Comparison of ENCODE assay signal across 9 mouse cellular contexts in genomic region chr5:47240586-47240985, GRCm38 (mm10).
DNase-seq lines count a peak whose midpoint lies in the region; ATAC-seq and TF ChIP-seq lines count a peak whose summit lies in the region.
"Had no signal": no experiment of that assay in that cellular context is flagged by ENCODE, and none has a peak within 500 bp of the region (broad histone marks: within the 10 kb centered on the region; RNA-seq: fewer than 3 reads in every experiment).

No protein-coding gene starts in this region.

- H3K27ac ChIP-seq in forebrain, embryonic 14.5 days (ENCODE audit: low read depth, low read length), result no peak overlapping the region
- no peak overlapping the region for H3K27ac ChIP-seq in forebrain, embryonic 13.5 days
- no peak overlapping the region for H3K27ac ChIP-seq in lung, postnatal 0 days (ENCODE audit: low read length)
- peak overlapping the region; percentile 43 for H3K27ac ChIP-seq in heart, embryonic 12.5 days (ENCODE audit: poor library complexity, severe bottlenecking)
- H3K27ac ChIP-seq: hindbrain, embryonic 15.5 days had no signal

- no peak overlapping the region for H3K4me3 ChIP-seq in forebrain, embryonic 14.5 days (ENCODE audit: low read depth, low read length)
- no peak overlapping the region for H3K4me3 ChIP-seq in forebrain, embryonic 13.5 days
- H3K4me3 ChIP-seq in lung, postnatal 0 days (ENCODE audit: low read depth, low read length), result no peak overlapping the region
- no peak overlapping the region for H3K4me3 ChIP-seq in heart, embryonic 12.5 days
- H3K4me3 ChIP-seq: hindbrain, embryonic 15.5 days had no signal

- no peaks in the 10 kb centered on the region for H3K27me3 ChIP-seq in forebrain, embryonic 14.5 days (replicated peaks; ENCODE audit: control insufficient read depth, insufficient read depth, low read length)
- H3K27me3 ChIP-seq in forebrain, embryonic 13.5 days, result no peaks in the 10 kb centered on the region
- no peaks in the 10 kb centered on the region for H3K27me3 ChIP-seq in lung, postnatal 0 days (replicated peaks; ENCODE audit: insufficient read depth, low read length)
- H3K27me3 ChIP-seq in heart, embryonic 12.5 days (replicated peaks), result no peaks in the 10 kb centered on the region
- H3K27me3 ChIP-seq: hindbrain, embryonic 15.5 days had no signal

- no peak for TF ChIP-seq CTCF in lung, postnatal 0 days (IDR thresholded peaks at IDR 0.05)

- no peak overlapping the region for H3K9ac ChIP-seq in forebrain, embryonic 14.5 days (ENCODE audit: low read length)
- no peak overlapping the region for H3K9ac ChIP-seq in forebrain, embryonic 13.5 days
- H3K9ac ChIP-seq in lung, postnatal 0 days (replicated peaks; ENCODE audit: low read depth), result no peak overlapping the region
- H3K9ac ChIP-seq in heart, embryonic 12.5 days, result no peak overlapping the region
- H3K9ac ChIP-seq: hindbrain, embryonic 15.5 days had no signal

- TF ChIP-seq EP300 in lung, postnatal 0 days (IDR thresholded peaks at IDR 0.05), result no peak

- no peak for ATAC-seq in forebrain, embryonic 14.5 days
- ATAC-seq in forebrain, embryonic 13.5 days, result no peak
- ATAC-seq in lung, postnatal 0 days, result no peak
- peak; percentile 51; the same call in 1 of the 2 replicates for ATAC-seq in heart, embryonic 12.5 days (ENCODE audit: insufficient number of reproducible peaks, low FRiP score)
- no peak for ATAC-seq in erythroid progenitor cell, adult 5-6 weeks (replicated peaks; ENCODE audit: low FRiP score, poor library complexity, severe bottlenecking)
- no peak for ATAC-seq in erythroblast, adult 5-6 weeks (replicated peaks; ENCODE audit: low FRiP score, poor library complexity, severe bottlenecking)

- 78% methylated on average over 7 of the region's 7 CpGs for WGBS in forebrain, embryonic 14.5 days
- 82% methylated on average over 7 of the region's 7 CpGs for WGBS in forebrain, embryonic 13.5 days
- WGBS in lung, postnatal 0 days, result 37% methylated on average over 7 of the region's 7 CpGs
- 42% methylated on average over 7 of the region's 7 CpGs for WGBS in heart, embryonic 12.5 days

- DNase-seq in forebrain, embryonic 14.5 days (ENCODE audit: low spot score), result peak; percentile 9
- DNase-seq in lung, postnatal 0 days (ENCODE audit: low spot score), result peak; percentile 13
- DNase-seq in lung, adult 18-20 months, result no peak
- peak; percentile 25 for DNase-seq in kidney, postnatal 10 days

- H3K9me3 ChIP-seq in forebrain, embryonic 14.5 days (replicated peaks; ENCODE audit: control insufficient read depth, low read length), result no peaks in the 10 kb centered on the region
- H3K9me3 ChIP-seq in forebrain, embryonic 13.5 days (replicated peaks), result no peaks in the 10 kb centered on the region
- H3K9me3 ChIP-seq in lung, postnatal 0 days (ENCODE audit: low read length), result no peaks in the 10 kb centered on the region
- H3K9me3 ChIP-seq in heart, embryonic 12.5 days (replicated peaks), result no peaks in the 10 kb centered on the region; the same call in 1 of the 2 replicates
- H3K9me3 ChIP-seq: hindbrain, embryonic 15.5 days had no signal

- H3K36me3 ChIP-seq in forebrain, embryonic 14.5 days (ENCODE audit: control insufficient read depth, insufficient read depth, low read length), result no peaks in the 10 kb centered on the region
- H3K36me3 ChIP-seq in forebrain, embryonic 13.5 days (ENCODE audit: poor library complexity, severe bottlenecking), result no peaks in the 10 kb centered on the region
- no peaks in the 10 kb centered on the region for H3K36me3 ChIP-seq in lung, postnatal 0 days (ENCODE audit: insufficient read depth, low read length)
- H3K36me3 ChIP-seq in heart, embryonic 12.5 days, result no peaks in the 10 kb centered on the region
- H3K36me3 ChIP-seq: hindbrain, embryonic 15.5 days had no signal

- H3K4me1 ChIP-seq in forebrain, embryonic 14.5 days (ENCODE audit: control insufficient read depth, insufficient read depth, low read length), result no peaks in the 10 kb centered on the region
- no peaks in the 10 kb centered on the region for H3K4me1 ChIP-seq in forebrain, embryonic 13.5 days
- no peaks in the 10 kb centered on the region for H3K4me1 ChIP-seq in lung, postnatal 0 days (ENCODE audit: insufficient read depth, low read depth, low read length)
- 0 out of 2 replicates have a peak, but pooled peaks cover 4% of the 10 kb centered on the region for H3K4me1 ChIP-seq in heart, embryonic 12.5 days (replicated peaks)
- H3K4me1 ChIP-seq: hindbrain, embryonic 15.5 days had no signal

- H3K4me2 ChIP-seq in forebrain, embryonic 14.5 days (ENCODE audit: low read length), result no peak overlapping the region
- H3K4me2 ChIP-seq in forebrain, embryonic 13.5 days, result no peak overlapping the region
- no peak overlapping the region for H3K4me2 ChIP-seq in lung, postnatal 0 days (replicated peaks; ENCODE audit: low read depth, low read length)
- no peak overlapping the region for H3K4me2 ChIP-seq in heart, embryonic 12.5 days
- H3K4me2 ChIP-seq: hindbrain, embryonic 15.5 days had no signal

Comparison
In these comparisons a context has a peak if more than half of its experiments do, and no peak if none do; other contexts are left out.
1. DNase-seq: peak in forebrain, embryonic 14.5 days (single experiment), lung, postnatal 0 days (single experiment) and kidney, postnatal 10 days (single experiment); none in lung, adult 18-20 months (0 of 2).